Mouse (Mus musculus) cerebellum, adult 9-11 months (tissue): ENCODE measurements around the gene Ak1.

Experiments used
- DNase-seq: peaks from one replicate; pipeline ENCODE4 v3.0.0; 2022

Gene Ak1

DNA sequence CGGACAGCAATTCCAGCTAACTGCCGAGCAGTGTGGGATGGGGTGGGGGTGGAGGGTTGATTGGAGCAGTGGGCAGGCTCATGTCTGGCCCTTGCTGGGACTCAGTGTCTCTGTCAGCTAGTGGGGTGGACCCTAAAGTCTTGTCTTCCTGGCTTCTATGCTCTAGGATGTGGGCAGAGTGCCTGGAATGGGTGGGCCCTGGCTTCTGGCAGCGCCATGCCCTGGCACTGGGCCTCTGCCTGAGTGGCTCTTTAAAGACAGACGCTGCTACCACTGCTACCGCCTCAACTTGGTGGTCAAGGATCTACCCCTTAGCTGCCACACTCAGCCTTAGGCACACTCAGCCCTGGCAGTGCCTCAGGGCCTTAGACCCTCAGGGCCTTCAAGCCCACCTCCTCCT, 7.2 kb downstream of the Ak1 start:
- peak; percentile 80 for DNase-seq

DNA sequence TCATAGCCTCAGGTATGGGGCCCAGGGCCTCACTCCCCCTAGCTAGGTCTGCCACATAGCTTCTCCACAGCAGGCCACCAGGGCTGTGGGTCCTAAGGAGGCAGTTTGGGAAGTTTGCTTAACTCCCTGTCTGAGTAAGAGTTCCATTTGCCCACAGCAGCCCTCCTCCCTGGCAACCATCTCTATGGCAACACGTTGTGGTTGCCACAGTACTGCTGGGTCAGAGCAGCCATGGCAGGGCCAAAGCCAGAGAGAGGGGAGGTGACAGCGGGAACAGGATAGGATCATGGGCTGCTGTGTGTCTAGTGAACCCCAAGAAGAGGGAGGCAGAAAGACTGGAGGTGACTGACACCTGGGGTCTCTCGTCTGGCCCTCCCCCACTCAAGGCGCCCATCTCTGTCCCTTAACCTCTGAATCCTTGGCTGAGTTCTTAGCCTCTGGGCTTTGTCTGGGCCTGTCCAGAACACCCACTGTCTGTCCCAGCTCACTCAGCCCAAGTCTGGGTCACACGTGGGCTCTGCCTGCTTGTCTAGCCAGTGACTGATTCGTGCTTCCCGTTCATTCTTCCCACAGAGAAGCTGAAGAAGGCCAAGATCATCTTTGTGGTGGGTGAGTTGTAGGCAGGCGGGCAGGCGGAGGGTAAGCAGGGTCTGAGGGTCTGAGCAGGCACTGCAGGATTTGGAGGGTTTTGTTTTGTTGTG, 7.9 kb downstream of the Ak1 start:
- peak; percentile 61 for DNase-seq

- DNase-seq, result peak; percentile 17
Observed at GRCm38 (mm10) chr2:32630036-32630435, 8.5 kb downstream of the Ak1 start.

- DNase-seq, result peak; percentile 51
Observed at GRCm38 (mm10) chr2:32631046-32631445, 9.5 kb downstream of the Ak1 start.

DNA sequence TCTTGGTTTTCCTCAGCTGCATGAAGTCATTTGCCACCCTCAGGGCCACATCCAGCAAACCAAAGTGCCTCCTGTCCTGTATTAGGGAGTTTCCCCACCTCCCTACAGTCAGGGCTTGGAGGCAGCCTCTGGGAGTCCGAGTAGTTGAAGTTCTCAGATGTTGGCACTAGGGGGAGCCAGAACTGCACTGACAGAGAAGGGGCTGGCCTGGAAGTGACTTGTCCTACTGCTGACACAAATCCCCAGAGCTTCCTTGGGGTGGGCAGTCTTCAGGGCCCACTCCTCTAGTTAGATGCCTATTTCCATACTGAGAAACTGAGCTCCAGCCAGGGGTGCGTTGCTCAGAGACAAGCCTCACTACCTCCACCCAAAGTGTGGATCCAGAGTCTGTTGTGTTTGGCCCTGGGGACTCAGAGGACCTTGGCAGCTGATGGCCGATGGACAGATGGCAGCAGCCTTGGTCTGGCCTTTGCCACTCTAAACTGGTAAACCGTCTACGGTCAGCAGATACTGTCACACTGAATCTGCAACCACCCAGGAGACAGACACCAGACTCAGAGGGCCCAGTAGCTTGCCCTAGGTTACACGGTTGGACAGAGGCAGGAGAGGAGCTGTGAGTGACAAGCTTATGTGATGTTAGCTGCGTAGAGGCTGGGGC, 10.3 kb downstream of the Ak1 start:
- peak; percentile 82 for DNase-seq

GRCm38 (mm10) chr2:32633660-32634059, 12.1 kb downstream of the Ak1 start:
- DNase-seq, result peak; percentile 32

DNA sequence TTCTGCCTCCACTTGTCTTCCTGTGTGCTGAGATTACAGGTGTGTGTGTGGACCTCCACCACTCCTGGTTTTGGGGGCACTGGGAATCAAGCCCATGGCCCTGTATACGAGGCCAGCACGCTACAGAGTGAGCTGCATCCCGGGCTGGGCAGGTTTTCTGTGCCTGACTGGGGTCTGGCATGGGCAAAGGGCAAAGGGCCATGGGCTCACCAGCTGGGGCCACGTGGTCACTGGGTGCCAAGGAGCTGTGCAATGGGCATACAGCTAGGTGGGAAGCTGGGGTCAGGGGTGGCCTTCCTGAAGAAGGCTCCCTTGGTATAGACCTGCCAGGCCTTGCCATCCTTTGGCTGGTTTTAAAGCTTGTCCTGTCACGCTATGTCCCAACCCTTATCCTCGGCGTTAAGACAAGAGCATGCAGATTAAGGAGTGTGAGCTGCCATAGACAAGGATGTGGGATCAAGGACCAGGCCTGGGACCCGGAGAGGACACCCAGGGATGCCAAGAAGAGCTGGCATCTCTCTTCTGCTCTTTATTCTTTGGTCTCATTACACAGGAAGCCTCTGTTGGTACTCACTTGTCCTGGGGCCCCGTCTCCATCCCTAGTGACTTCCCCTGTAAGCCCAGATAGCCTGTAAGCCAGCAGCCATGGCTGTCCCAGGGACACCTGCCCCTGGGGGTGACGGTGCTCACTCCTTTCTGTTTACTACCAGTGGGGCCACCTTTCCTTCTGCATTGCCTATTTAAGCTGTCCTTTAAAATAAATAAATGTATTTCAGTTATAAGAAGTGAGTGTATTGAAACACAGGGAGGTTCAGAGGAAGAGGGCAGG, 12.9 kb downstream of the Ak1 start:
- peak; percentile 28 for DNase-seq

- no peak for DNase-seq
Observed at GRCm38 (mm10) chr2:32636617-32637016, 15.1 kb downstream of the Ak1 start.

- DNase-seq, result no peak
Observed at GRCm38 (mm10) chr2:32637778-32638281, 16.3 kb downstream of the Ak1 start.

DNA sequence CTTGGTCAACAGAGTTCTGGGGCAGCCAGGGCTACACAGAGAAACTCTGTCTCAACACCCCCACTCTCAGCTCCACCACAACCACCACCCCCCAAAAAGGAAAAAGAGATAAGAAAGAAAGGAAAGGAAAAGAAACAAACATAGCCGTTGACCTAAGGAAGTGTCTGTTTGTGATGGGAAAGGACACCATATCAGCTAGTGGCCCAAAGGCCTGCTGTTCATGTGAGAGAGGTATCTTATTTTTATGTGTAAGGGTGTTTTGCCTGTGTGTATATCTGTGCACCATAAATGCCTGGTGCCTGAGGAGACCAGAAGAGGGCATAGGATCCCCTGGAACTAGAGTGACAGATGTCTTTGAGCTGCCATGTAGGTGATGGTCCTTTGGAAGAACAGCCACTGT, 18.1 kb downstream of the Ak1 start:
- DNase-seq, result no peak

- no peak for DNase-seq
Observed at GRCm38 (mm10) chr2:32640550-32641051, 19.0 kb downstream of the Ak1 start.

DNA sequence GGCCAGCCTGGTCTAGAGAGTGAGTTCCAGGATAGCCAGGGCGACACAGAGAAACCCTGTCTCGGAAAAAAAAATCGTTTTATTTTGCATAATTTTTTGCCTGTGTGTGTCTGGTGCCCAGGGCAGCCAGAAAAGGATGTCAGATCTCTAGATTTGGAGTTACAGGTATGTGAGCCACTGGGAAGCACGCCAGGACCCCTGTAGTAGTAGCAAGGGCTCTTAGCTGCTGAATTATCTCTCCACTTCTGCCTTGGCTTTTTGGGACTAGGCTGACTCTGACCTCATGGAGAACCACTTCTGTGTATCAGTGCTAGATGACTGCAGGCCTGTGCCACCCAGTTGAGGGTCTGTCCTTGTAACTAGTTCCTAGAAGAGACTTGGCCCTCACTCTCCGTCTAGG, 20.3 kb downstream of the Ak1 start:
- no peak for DNase-seq

- DNase-seq, result no peak
Observed at GRCm38 (mm10) chr2:32642813-32643212, 21.3 kb downstream of the Ak1 start.

GRCm38 (mm10) chr2:32644083-32644482, 22.5 kb downstream of the Ak1 start:
- no peak for DNase-seq

- DNase-seq, result no peak
Observed at GRCm38 (mm10) chr2:32644799-32645475, 23.4 kb downstream of the Ak1 start.

GRCm38 (mm10) chr2:32645647-32646046, 24.1 kb downstream of the Ak1 start:
- DNase-seq, result no peak

- DNase-seq, result no peak
Observed at GRCm38 (mm10) chr2:32646379-32647056, 25.0 kb downstream of the Ak1 start, which contains the start of gene Eng. Eng (plus strand) TSS chr2:32646595.

DNA sequence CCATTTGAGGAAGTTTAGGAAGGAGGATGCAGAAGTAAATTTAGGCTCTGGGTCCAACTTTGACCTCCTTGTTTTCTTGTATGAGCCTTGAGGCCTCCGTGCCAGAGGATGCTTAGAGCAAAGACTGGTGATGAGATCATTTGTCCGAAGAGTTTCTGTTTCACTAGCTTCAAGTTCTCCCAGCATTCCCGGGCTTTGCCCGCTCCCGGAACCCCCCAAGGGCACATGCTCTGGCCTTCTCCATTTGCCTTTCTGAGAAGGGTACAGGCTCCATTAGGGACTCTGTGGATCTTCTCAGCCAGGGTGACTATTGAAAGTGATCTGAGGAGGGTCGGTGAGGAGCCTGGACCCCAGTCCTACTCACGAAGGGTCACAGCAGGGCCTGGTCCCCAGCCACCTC, 25.8 kb downstream of the Ak1 start:
- DNase-seq, result no peak

DNA sequence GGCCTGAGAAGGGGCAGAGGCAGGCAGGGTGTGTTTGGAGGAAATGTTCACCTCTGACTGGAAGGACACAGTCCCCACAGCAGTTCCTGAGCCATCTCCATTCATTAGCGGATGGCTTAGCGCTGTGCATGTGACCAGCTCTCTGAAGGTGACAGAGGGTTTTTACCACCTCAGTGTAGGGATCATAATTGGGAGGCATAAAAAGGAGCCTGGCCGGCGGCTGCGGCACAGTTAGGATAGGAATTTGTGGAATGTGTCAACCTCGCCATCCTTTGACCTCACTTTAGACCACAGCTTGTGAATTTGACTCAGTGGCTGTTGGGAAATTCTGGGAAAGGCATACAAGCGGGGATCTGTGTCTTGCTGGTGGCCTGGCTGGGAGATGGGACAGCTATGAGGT, 32.2 kb downstream of the Ak1 start:
- no peak for DNase-seq

DNA sequence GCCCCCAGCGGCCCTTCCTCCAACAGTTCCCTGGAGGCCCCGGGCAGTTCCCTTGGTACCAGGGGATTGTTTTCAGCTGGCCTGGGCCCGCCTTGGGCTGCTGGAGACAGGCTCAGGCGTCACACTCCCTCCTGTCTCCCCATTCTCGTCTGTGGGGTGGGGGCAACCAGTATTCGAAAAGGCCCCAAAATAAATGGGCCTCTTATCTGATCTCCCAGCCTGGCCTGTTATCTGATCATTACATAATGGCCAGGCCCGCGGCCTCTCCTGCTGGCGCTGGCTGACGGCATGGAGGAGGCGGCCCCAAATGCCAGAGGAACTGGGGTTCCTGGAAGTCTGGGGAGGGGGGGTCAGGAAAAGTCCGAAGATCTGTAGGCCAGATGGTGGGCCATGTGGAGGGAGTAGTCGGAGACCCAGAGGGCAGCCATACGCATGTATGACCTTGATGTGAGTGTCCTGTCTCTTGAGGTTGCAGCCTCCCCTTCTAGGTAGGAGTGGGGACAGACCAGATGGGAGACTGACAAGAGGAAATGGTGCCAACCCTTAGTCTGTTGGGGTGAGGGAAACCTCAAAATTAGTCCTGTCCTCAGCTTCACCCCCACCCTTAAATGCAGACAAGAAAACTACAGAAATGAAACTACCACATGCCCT, 33.3 kb downstream of the Ak1 start:
- DNase-seq, result no peak

- DNase-seq, result no peak
Observed at GRCm38 (mm10) chr2:32655394-32655744, 33.8 kb downstream of the Ak1 start.

- DNase-seq, result no peak
Observed at GRCm38 (mm10) chr2:32655826-32656225, 34.3 kb downstream of the Ak1 start.
